ENCODE assay signal across 12 mouse cellular contexts in the genomic region with DNA sequence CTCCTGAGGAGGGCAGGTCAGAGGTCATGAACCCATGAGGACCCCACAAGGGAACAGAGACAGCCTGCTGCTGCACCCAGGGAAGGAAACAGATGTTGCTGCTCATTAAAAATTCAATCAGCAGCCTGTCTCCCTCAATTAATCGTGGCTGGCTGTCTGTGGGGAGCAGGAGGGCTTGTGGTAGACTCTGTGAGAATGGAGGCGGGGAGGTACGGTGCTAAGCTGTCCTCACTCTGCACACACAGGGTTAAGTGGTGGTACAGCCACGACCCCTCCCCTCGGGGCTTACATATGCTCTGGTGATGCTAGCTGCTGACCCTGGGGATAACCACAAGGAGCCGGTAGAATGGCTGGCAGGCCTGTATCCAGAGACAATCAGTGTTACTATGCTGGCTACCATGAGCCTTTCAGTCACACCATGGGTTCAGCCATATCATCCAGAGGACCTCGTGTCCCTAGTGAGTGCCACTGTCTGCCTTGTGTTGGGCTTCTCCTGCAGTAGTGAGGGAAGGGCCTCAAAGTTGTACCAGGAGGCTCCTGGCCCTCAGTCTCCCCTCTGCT. TPM values are rescaled to one million over a fixed set of nuclear protein-coding genes. Genes with fewer than 3 reads are reported as not detected.
DNase-seq lines count a peak whose midpoint lies in the region; ATAC-seq lines count a peak whose summit lies in the region.
"Had no signal": no experiment of that assay in that cellular context is flagged by ENCODE, and none has a peak within 500 bp of the region (broad histone marks: within the 10 kb centered on the region; RNA-seq: fewer than 3 reads in every experiment).

No protein-coding gene starts in this region.

- H3K27me3 ChIP-seq in heart, embryonic 16.5 days (ENCODE audit: control insufficient read depth, insufficient read depth, low read length): no peaks in the 10 kb centered on the region
- H3K27me3 ChIP-seq in hindbrain, embryonic 12.5 days: no peaks in the 10 kb centered on the region
- no peaks in the 10 kb centered on the region for H3K27me3 ChIP-seq in neural tube, embryonic 12.5 days (replicated peaks)

- peak overlapping the region; percentile 37; the same call in 1 of the 2 replicates for H3K27ac ChIP-seq in heart, embryonic 16.5 days (ENCODE audit: low read length)
- peak overlapping the region; percentile 82 for H3K27ac ChIP-seq in hindbrain, embryonic 12.5 days
- peak overlapping the region; percentile 37; the same call in 1 of the 2 replicates for H3K27ac ChIP-seq in neural tube, embryonic 12.5 days

- DNase-seq in heart, postnatal 4 days: no peak
- DNase-seq in embryo, embryonic 9.5 days (ENCODE audit: extremely low spot score): peak; percentile 52
- DNase-seq in adipocyte (ENCODE audit: low spot score): no peak
- no peak for DNase-seq in frontal cortex, postnatal 25 days (ENCODE audit: low spot score in 2 of 2)
- DNase-seq in right cerebral cortex, postnatal 25 days: no peak
- DNase-seq: adrenal gland, adult 8-10 months; kidney, postnatal 14 days; lung, adult 2 months; right cerebral cortex, postnatal 4 days had no signal

- H3K9ac ChIP-seq in heart, embryonic 16.5 days (ENCODE audit: low read length): peak overlapping the region; percentile 14; the same call in 1 of the 2 replicates
- H3K9ac ChIP-seq in hindbrain, embryonic 12.5 days: 0 out of 2 replicates have a peak overlapping the region, but pooled peaks have one; percentile 19
- 0 out of 2 replicates have a peak overlapping the region, but pooled peaks have one; percentile 9 for H3K9ac ChIP-seq in neural tube, embryonic 12.5 days

- no peak overlapping the region for H3K4me3 ChIP-seq in heart, embryonic 16.5 days (ENCODE audit: low read length)
- H3K4me3 ChIP-seq in hindbrain, embryonic 12.5 days: no peak overlapping the region
- H3K4me3 ChIP-seq in neural tube, embryonic 12.5 days: no peak overlapping the region

- WGBS in heart, embryonic 16.5 days: 38% methylated on average over 7 of the region's 7 CpGs
- 9% methylated on average over 7 of the region's 7 CpGs for WGBS in hindbrain, embryonic 12.5 days
- WGBS in neural tube, embryonic 12.5 days: 19% methylated on average over 7 of the region's 7 CpGs

- peaks cover 52% of the 10 kb centered on the region for H3K4me1 ChIP-seq in heart, embryonic 16.5 days (ENCODE audit: control insufficient read depth, insufficient read depth, low read length)
- H3K4me1 ChIP-seq in hindbrain, embryonic 12.5 days: peaks cover 69% of the 10 kb centered on the region
- H3K4me1 ChIP-seq in neural tube, embryonic 12.5 days: peaks cover 67% of the 10 kb centered on the region

- no peak for ATAC-seq in heart, embryonic 16.5 days (replicated peaks; ENCODE audit: extremely low read depth, insufficient read depth, low FRiP score)
- ATAC-seq in hindbrain, embryonic 12.5 days (ENCODE audit: low FRiP score): peak; percentile 36
- ATAC-seq in neural tube, embryonic 12.5 days (ENCODE audit: low FRiP score, low read depth): no peak

- no peak overlapping the region for H3K4me2 ChIP-seq in heart, embryonic 16.5 days (ENCODE audit: low read depth, low read length)
- H3K4me2 ChIP-seq in hindbrain, embryonic 12.5 days (replicated peaks): no peak overlapping the region
- 0 out of 2 replicates have a peak overlapping the region, but pooled peaks have one; percentile 10 for H3K4me2 ChIP-seq in neural tube, embryonic 12.5 days (replicated peaks)

- H3K36me3 ChIP-seq in heart, embryonic 16.5 days (ENCODE audit: control insufficient read depth, insufficient read depth): peaks cover 30% of the 10 kb centered on the region
- H3K36me3 ChIP-seq in hindbrain, embryonic 12.5 days: peaks cover 39% of the 10 kb centered on the region
- H3K36me3 ChIP-seq in neural tube, embryonic 12.5 days: peaks cover 49% of the 10 kb centered on the region

- H3K9me3 ChIP-seq in heart, embryonic 16.5 days (replicated peaks; ENCODE audit: control insufficient read depth, low read length): no peaks in the 10 kb centered on the region
- no peaks in the 10 kb centered on the region for H3K9me3 ChIP-seq in hindbrain, embryonic 12.5 days (replicated peaks)
- H3K9me3 ChIP-seq in neural tube, embryonic 12.5 days: no peaks in the 10 kb centered on the region

RNA-seq across cellular contexts. Expression of a gene that starts 23.9 kb away (rescaled TPM):
- 51.0 and 51.1 TPM in 2 replicates for polyA plus RNA-seq in heart, embryonic 16.5 days (2015; fragmentation: Nextera tagmentation; extraction: Ambion mirVana)
- total RNA-seq in heart, postnatal 4 days (2021): 10 to 100 TPM; 42.0 to 43.2 TPM
- 49.6 and 65.3 TPM in 2 replicates for polyA plus RNA-seq in hindbrain, embryonic 12.5 days (2016; fragmentation: Nextera tagmentation; extraction: Ambion mirVana)
- polyA plus RNA-seq in neural tube, embryonic 12.5 days (2016; fragmentation: Nextera tagmentation; extraction: Ambion mirVana): 53.4 and 54.7 TPM in 2 replicates
